Mouse (Mus musculus) heart, postnatal 0 days (tissue): ENCODE data around the gene Hoxa5.

Source experiments
- CTCF ChIP-seq: IDR thresholded peaks from 2 replicates; pipeline ENCODE4 v1.5.1; 2016; ENCODE audit warnings: antibody characterized with exemption, control low read depth, low read depth
- EP300 ChIP-seq: IDR thresholded peaks from 2 replicates; pipeline ENCODE4 v1.6.1; 2016; ENCODE audit warnings: antibody characterized with exemption, low read depth

DNA sequence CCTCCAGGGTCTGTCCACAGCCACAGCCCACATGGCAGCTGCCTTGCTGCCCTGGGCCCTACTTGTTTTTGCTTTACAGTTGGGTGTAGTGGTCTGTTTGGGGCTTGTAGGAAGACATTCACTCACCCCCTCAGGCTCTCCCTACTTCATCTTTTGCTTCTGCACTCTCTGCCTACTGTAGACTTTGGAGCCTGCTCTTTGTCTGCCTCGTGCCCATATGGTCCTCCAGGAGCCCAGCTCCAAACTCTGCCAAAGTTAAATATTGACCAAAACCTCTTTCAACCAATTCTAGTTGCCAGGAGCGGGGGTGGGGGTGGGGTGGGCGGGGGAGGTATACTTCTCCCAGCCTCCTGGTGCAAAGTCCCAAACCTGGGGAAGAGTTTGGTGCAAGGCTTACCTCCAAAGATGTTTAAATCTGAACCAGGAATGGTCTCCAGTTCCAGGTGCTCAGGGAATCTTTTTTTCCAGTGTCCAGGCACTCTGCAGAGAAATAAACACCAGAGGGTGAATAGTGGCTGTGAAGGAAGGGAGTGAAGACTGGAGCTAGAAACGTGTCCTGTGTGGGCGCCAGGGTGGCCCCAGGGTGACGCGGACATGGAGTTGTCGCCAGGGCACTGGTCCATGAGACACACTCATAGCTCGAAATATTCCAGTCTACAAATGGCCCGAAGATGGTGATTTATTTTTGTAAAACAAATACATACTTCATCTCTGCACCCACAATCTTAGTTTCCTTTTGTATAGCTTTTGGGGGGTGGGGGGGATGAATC, 20.9 kb downstream of the Hoxa5 start:
- TF ChIP-seq CTCF (no peak), EP300 (no peak)
